Mouse (Mus musculus) limb, embryonic 11.5 days (tissue): ENCODE data around the gene Thada. TPM values are rescaled to one million over a fixed set of nuclear protein-coding genes. Genes with fewer than 3 reads are reported as not detected.

Source experiments
- ATAC-seq: fragments of 200-750 bp; cut with Nextera tagmentation; 2 replicates; pipeline ENCODE4 v1.8.0; 2017; ENCODE audit warnings: low read depth; ENCODE audit not compliant: insufficient number of reproducible peaks, low FRiP score, low TSS enrichment
- DNase-seq: peaks from one replicate; pipeline ENCODE4 v3.0.0-alpha.2; 2015; ENCODE audit warnings: low spot score
- H3K27ac ChIP-seq: fragments of 300-500 bp; sonication (generic); replicated peaks from 2 replicates; pipeline ENCODE4 v1.5.1; 2014; ENCODE audit warnings: low read depth, mild to moderate bottlenecking, low read length
- H3K27me3 ChIP-seq: fragments of 300-500 bp; sonication (generic); 2 replicates; pipeline ENCODE4 v1.6.1; 2014; ENCODE audit warnings: mild to moderate bottlenecking, low read length, mixed read lengths; ENCODE audit not compliant: control insufficient read depth, insufficient read depth
- H3K36me3 ChIP-seq: fragments of 300-500 bp; sonication (generic); 2 replicates; pipeline ENCODE4 v1.6.1; 2014; ENCODE audit warnings: mild to moderate bottlenecking, low read length, moderate library complexity, mixed read lengths; ENCODE audit not compliant: control insufficient read depth, insufficient read depth
- H3K4me1 ChIP-seq: fragments of 300-500 bp; sonication (generic); 2 replicates; pipeline ENCODE4 v1.6.1; 2014; ENCODE audit warnings: low read length, mixed read lengths; ENCODE audit not compliant: control insufficient read depth, insufficient read depth
- H3K4me2 ChIP-seq: fragments of 300-500 bp; sonication (generic); 2 replicates; pipeline ENCODE4 v1.6.1; 2014; ENCODE audit warnings: low read depth, mild to moderate bottlenecking, moderate library complexity; ENCODE audit not compliant: severe bottlenecking
- H3K4me3 ChIP-seq: fragments of 300-500 bp; sonication (generic); 2 replicates; pipeline ENCODE4 v1.5.1; 2014; ENCODE audit warnings: low read depth, low read length
- H3K9ac ChIP-seq: fragments of 300-500 bp; sonication (generic); 2 replicates; pipeline ENCODE4 v1.6.1; 2014; ENCODE audit warnings: mild to moderate bottlenecking, low read length
- H3K9me3 ChIP-seq: fragments of 300-500 bp; sonication (generic); 2 replicates; pipeline ENCODE4 v1.6.1; 2016; ENCODE audit warnings: low read length; ENCODE audit not compliant: control insufficient read depth
- WGBS: fragments of 180-500 bp; shearing (Covaris S2); extraction: QIAGEN DNeasy Blood & Tissue Kit; methylation state at CpG from one replicate; pipeline ENCODE4 v1.1.7; 2014; 5-methylcytosine and 5-hydroxymethylcytosine counted together
- polyA plus RNA-seq: library from polyadenylated mRNA; unstranded; fragments of >200 nt; fragmentation: Nextera tagmentation; extraction: Ambion mirVana; gene quantifications from 2 replicates; pipeline ENCODE4 v1.2.1, GENCODE M21; 2014

The Thada gene
- 12.6 and 12.8 TPM in 2 replicates for polyA plus RNA-seq

DNA sequence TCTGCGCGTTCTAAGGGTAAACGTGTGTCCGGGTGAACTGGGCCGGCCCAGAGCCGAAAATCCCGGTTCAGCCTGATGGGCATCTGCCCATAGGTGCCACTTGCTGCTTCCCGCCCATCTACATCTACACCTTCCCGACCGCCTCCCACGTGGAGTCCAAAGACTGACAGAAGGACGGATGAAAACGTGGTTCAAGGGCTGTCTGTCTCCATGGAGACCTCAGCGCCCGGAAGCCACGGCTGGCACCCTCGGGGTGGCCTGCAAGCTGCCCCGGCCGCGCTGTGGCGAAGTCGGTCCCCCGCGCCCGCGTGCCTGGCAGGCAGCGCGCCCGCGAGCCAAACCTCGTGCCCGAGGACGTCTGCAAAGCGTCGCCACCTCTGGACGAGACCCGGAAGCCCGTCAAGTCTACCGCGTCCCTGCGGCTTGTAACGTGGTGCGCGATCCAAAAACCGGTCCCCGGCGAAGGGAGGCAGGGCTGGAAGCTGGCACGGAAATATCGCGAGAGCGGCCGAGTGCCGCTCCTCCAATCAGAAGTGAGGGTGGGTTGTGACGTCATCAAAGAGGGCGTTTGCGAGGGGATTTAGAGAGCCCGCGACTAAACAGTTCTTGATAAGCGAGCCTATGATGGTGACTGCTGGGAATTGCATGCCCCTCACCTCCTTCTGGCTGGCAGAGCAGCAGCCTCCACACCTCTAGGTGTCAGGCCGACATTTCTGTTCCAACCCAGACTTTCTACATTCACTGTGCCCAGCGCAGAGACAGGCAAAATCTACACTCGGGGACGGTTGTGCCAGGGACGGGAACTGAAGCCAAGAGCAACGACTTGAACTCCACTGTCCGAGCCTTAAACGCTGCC, at the start of gene Thada:
Gene Thada (minus strand): TSS at position 453 of the 856 bp plus-strand sequence.
- ATAC-seq (peak; percentile 98), DNase-seq (peak; percentile 99)
- H3K27me3 ChIP-seq = no peaks in the 10 kb centered on the region
- H3K27ac ChIP-seq = peak within 1 kb of the TSS; percentile 71
- H3K4me2 ChIP-seq = peak within 1 kb of the TSS; percentile 81
- H3K36me3 ChIP-seq = peaks cover 4% of the 10 kb centered on the region; the same call in 1 of the 2 replicates
- no peaks in the 10 kb centered on the region for H3K4me1 ChIP-seq
- under 1% methylated on average over 67 of the region's 67 CpGs for WGBS
- H3K9ac ChIP-seq = peak within 1 kb of the TSS; percentile 89
- peak within 1 kb of the TSS; percentile 78 for H3K4me3 ChIP-seq
- H3K9me3 ChIP-seq = no peaks in the 10 kb centered on the region

DNA sequence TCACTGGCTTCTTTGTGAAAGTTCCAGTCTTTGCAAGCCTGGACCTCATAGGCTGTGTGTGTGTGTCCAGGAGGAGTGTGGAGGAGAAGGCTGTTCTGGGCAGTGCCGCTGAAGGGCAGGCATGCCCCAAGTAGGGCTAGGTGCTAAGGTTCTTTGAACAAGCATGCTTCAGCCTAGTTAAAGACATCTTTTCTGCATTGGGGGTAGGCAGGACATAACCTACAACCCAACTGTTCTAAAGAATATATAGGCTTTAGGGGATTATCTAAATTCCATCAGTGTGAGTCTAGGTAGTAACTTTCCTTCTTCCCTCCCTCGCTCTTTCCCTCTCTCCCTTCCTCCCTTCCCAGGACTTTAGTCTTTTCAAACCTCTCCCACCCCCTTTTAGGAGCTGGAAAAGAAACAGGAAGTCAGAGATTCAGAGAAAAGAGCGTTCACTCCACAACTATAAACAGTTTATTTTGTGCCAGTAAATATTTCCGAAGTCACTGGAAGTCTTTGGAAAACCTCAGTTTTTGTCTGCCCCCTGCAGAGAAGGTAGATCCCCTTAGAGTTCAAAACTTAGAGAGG, 46.6 kb upstream of the Thada start:
- H3K9me3 ChIP-seq = no peaks in the 10 kb centered on the region
- 26% methylated on average over 4 of the region's 4 CpGs for WGBS
- no peaks in the 10 kb centered on the region for H3K36me3 ChIP-seq
- no peak overlapping the region for H3K27ac ChIP-seq
- 0 out of 2 replicates have a peak, but pooled peaks cover 5% of the 10 kb centered on the region for H3K4me1 ChIP-seq
- peak overlapping the region; percentile 87 for H3K4me2 ChIP-seq
- peak overlapping the region; percentile 82 for H3K9ac ChIP-seq
- ATAC-seq = no peak
- H3K4me3 ChIP-seq = peak overlapping the region; percentile 75
- no peaks in the 10 kb centered on the region for H3K27me3 ChIP-seq
- DNase-seq = no peak

DNA sequence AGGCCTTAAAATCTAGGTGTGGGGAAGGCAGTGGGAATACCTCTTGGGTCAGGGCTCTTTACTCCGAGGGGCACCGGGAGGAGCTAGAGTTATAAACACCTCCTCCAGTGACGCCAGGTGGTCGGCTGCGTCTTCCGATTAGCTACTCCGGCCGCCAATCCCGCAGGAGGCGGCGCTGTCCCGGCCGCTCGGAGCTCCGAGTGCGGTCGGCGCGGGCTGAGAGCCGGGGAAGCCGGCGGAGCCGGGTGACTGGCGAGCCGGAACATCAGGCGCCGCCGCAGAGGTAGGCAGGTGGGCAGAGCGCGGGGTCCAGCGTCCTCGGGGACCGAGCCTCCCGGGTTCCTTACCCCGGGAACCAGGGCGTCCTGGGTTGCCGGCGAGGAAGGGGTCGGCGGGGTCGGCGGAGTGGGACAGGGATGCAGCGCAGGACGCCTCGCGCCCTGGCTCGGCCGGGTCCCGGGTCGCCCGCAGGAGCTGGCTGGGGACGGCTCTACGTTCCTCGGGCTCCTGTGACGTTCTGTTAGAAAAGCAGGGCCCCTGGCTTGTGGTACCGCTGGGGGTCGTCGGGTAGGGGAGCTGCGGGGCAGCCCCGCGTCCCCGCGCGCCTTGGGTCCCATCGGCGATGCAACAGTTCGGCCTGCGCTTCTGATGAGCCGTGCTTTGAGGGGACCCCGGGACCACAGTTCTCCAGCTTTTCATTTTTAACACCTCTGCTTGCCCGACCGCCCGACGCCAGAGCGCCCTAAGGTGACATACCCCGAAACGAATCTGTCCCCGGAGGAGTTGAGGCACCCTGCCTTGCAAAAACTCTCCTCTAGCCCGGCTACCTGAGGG, 45.9 kb upstream of the Thada start, which contains the start of gene Plekhh2:
Gene Plekhh2 (plus strand): TSS at position 214 of the 834 bp plus-strand sequence.
- no peaks in the 10 kb centered on the region for H3K9me3 ChIP-seq
- ATAC-seq = peak; percentile 86
- peak within 1 kb of the TSS; percentile 75 for H3K4me3 ChIP-seq
- WGBS = under 1% methylated on average over 73 of the region's 79 CpGs
- H3K4me2 ChIP-seq = peak within 1 kb of the TSS; percentile 87
- peak within 1 kb of the TSS; percentile 82 for H3K9ac ChIP-seq
- H3K27ac ChIP-seq = no peak within 1 kb of the TSS
- peak; percentile 89 for DNase-seq
- H3K36me3 ChIP-seq = no peaks in the 10 kb centered on the region
- H3K27me3 ChIP-seq = no peaks in the 10 kb centered on the region
- 0 out of 2 replicates have a peak, but pooled peaks cover 5% of the 10 kb centered on the region for H3K4me1 ChIP-seq

DNA sequence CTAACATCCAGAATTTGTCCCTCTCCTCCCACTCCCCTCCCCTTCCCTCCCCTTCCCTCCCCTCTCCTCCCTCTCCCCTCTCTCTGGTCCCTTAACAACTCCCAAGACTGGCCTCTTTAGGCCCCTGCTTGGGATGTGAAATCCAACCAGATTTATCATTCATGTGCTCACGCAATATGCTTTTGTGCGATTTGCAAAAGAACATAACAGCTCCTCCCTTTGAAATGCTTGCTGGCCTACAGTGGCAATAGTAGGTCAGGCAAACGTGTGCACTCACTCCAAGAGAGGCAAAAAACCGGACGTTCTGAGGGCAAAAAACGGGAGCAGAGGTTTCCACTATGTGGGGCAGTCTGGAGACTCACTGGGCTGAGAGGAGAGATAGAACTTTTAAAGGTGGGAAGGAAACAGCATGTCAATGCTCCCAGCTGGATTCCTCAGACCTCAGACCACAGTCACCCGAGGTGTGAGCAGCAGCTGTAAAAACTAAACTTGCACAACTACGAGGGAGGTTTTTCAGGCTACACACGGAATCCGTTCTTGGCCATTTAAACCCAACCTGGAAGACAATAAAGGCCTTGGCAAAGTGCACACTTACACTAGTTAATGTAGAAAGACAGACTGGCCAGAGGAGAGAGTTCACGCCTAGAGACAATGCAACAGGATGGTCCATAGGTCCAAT, 45.1 kb upstream of the Thada start:
- Histone ChIP-seq H3K4me3 (peak overlapping the region; percentile 75), H3K4me1 (0 out of 2 replicates have a peak, but pooled peaks cover 5% of the 10 kb centered on the region), H3K4me2 (peak overlapping the region; percentile 87), H3K36me3 (no peaks in the 10 kb centered on the region), H3K9me3 (no peaks in the 10 kb centered on the region), H3K27ac (no peak overlapping the region), H3K27me3 (no peaks in the 10 kb centered on the region), H3K9ac (no peak overlapping the region; the same call in 1 of the 2 replicates)
- ATAC-seq (no peak), DNase-seq (peak; percentile 22)
- WGBS = 25% methylated on average over 11 of the region's 11 CpGs

DNA sequence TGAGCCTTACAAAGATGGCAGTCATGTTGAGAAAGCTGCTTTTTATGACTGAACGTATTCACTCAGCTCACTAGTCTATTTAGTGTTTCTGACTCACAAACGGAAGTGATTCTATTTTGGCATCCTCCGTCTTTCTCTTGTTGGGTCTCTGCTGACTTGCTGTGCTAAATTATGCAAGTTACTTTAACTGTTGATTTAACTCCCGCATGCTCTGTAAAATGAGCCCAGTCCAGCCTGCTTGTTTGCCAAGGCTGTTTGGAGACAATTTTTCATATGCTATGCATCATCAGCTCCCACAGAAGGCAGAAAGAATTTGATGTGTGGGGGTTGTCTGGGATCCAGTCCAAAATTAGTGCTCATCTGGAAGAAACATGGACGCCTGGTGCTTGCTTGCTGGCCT, 44.4 kb upstream of the Thada start:
- 83% methylated on average over 5 of the region's 5 CpGs for WGBS
- Histone ChIP-seq H3K4me3 (no peak overlapping the region), H3K27me3 (no peaks in the 10 kb centered on the region), H3K9me3 (no peaks in the 10 kb centered on the region), H3K4me1 (0 out of 2 replicates have a peak, but pooled peaks cover 5% of the 10 kb centered on the region), H3K4me2 (no peak overlapping the region), H3K36me3 (no peaks in the 10 kb centered on the region), H3K9ac (no peak overlapping the region), H3K27ac (no peak overlapping the region)
- ATAC-seq = no peak
- no peak for DNase-seq

DNA sequence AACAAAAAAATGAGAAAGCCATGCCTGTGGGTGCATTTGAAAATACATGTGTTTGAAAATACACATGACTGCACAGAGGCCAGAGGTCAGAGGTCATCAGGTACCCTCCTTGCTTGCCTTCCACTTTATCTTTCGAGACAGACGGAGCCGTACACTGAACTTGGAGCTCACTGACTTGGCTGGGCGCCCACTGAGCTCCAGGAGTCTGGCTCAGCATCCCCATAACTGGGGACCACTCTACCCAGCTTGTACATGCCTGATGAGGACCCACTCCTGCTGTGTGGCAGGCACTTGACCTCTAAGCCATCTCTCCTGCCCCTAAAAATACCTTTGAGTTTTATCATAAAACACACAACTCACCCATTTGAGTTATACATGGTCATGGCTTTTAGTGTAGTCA, 43.2 kb upstream of the Thada start:
- no peak overlapping the region for H3K4me3 ChIP-seq
- H3K9ac ChIP-seq = no peak overlapping the region
- ATAC-seq (no peak), DNase-seq (no peak)
- H3K4me2 ChIP-seq = no peak overlapping the region
- no peaks in the 10 kb centered on the region for H3K9me3 ChIP-seq
- 0 out of 2 replicates have a peak, but pooled peaks cover 5% of the 10 kb centered on the region for H3K4me1 ChIP-seq
- no peak overlapping the region for H3K27ac ChIP-seq
- WGBS = 85% methylated on average over 4 of the region's 4 CpGs
- H3K27me3 ChIP-seq = no peaks in the 10 kb centered on the region
- H3K36me3 ChIP-seq = no peaks in the 10 kb centered on the region

DNA sequence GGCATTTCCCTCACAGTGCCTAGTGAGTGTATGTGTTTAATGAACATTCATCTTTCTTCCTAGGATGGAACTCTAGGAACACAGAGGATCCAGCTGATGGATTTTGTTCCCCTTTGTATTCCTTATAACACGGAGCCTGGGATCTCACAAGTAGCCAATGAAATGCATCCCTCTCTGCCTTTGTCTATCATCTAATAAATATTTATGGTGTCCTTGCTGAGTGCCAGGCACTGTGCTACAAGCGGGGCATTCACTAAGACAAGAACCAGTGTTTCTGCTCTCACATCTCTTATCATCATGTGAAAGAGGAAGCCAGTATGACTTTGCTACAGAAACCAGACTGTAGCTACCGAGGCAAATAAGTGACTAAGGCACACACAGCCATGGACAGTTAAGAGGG, 42.7 kb upstream of the Thada start:
- Histone ChIP-seq H3K9me3 (no peaks in the 10 kb centered on the region), H3K27me3 (no peaks in the 10 kb centered on the region), H3K27ac (no peak overlapping the region), H3K4me1 (0 out of 2 replicates have a peak, but pooled peaks cover 5% of the 10 kb centered on the region), H3K4me2 (no peak overlapping the region), H3K36me3 (no peaks in the 10 kb centered on the region), H3K4me3 (no peak overlapping the region), H3K9ac (no peak overlapping the region)
- ATAC-seq = no peak
- 76% methylated on average over 3 of the region's 3 CpGs for WGBS
- DNase-seq = no peak
